Mouse (Mus musculus): ENCODE data around the gene Zbtb21.
"Not testable (repeated sequence)": the region's sequence is repeated elsewhere in the genome, so short reads cannot be mapped to it uniquely, and the experiment has no call there.

Zbtb21 gene

GRCm38 (mm10) chr16:97962151-97962948 lies at the start of gene Zbtb21, which contains the start of gene C2cd2:
Gene Zbtb21 (minus strand): TSS chr16:97962622.
Gene C2cd2 (minus strand): TSS chr16:97962598.
- CTCF ChIA-PET = interaction anchor here (0.6 kb wide), 1 partner anchor 112 kb away, joined by 3 read pairs; no protein-coding TSS in a partner anchor

- CTCF ChIA-PET = interaction anchor here (0.6 kb wide), 1 partner anchor 30 kb away, joined by 5 read pairs; no protein-coding TSS in a partner anchor
These were observed 34.9 kb upstream of the Zbtb21 start for GRCm38 (mm10) chr16:97997383-97997731.

GRCm38 (mm10) chr16:97996616-97997382 lies 34.4 kb upstream of the Zbtb21 start, which contains the start of gene B230307C23Rik:
Gene B230307C23Rik (plus strand): TSS chr16:97997315.
- CTCF ChIA-PET = interaction anchor here (0.6 kb wide), 1 partner anchor 30 kb away, joined by 5 read pairs; no protein-coding TSS in a partner anchor

GRCm38 (mm10) chr16:97995849-97996615 lies 33.6 kb upstream of the Zbtb21 start:
- CTCF ChIA-PET = no interaction called here

DNA sequence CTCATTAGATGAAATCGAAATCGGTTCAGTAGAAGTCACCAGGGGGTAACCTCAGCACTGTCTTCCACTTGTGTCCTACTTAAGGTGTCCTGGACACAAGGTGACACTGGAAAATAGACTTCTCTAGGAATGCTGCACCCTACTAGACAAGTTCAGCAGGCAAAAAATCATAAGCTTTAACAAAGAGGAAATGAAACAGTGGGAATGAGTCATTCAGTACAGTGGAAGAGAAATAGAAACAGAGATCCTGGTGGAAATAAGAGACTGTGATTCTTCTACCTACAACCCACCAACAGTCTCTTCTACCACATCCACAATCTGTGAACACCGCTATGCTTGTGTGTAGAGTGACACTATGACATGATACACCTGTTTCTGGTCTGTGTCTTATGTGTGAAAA lies 30.1 kb upstream of the Zbtb21 start:
- CTCF ChIA-PET = not testable (repeated sequence)

GRCm38 (mm10) chr16:97991517-97991916 lies 29.1 kb upstream of the Zbtb21 start:
- CTCF ChIA-PET = no interaction called here

DNA sequence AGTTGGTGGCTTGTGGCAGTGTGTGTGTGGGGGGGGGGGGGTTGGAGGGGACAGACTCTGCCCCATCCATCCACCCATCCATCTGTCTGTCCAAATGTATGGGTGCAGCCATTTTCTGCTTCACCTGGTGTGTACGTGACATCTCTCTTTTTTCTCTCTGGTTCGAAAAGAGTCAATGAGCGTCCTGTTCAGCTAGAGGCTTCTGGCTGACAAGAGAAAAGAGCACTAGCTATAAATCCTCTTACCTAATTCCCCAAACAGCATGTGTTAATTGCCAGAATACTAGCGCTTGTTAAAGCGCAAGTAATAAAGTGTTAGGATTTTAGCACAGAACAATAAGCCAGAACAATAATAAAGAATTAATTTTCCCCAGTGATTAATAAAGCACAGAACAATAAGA lies 22.2 kb upstream of the Zbtb21 start:
- CTCF ChIA-PET = no interaction called here

- CTCF ChIA-PET = no interaction called here
These were observed 18.9 kb upstream of the Zbtb21 start for GRCm38 (mm10) chr16:97981362-97981761.

DNA sequence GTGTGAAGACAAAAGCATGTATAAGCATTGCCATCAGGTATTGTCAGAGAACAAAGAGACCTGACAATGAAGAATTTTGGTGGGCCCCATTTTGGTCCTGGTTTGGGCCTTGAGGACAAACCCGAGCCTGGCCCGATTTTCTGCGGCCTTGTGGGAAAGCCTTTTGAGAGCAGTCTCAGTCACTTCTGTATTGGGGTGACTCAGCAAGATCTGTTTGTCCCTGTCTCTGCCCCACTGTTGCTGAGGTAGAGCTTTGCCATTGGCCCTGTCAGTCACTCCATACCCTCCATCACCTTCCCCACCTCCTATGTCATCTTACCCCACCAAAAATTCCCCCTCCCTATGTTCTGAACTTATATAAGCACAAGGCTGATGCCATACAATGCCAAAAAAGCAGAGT lies 15.3 kb upstream of the Zbtb21 start:
- CTCF ChIA-PET = no interaction called here

DNA sequence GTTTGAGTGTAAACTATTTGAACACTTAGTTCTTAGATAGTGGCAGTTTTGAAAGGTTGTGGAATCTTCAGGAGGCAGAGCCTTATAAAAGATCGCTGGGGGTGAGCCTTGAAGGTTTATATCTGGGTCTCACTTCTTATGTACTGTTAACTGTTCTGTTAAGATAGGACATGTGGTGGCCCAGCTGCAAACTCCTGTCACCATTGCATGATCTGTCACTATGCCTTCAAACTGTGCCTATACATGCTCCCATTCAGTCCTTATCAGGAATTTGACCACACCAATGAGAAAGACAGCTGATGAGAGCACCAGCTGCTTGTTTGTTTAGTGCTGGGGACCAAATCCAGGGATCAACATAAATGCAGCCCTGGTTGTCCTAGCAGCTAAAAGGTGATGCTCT lies 14.9 kb upstream of the Zbtb21 start:
- CTCF ChIA-PET = no interaction called here

DNA sequence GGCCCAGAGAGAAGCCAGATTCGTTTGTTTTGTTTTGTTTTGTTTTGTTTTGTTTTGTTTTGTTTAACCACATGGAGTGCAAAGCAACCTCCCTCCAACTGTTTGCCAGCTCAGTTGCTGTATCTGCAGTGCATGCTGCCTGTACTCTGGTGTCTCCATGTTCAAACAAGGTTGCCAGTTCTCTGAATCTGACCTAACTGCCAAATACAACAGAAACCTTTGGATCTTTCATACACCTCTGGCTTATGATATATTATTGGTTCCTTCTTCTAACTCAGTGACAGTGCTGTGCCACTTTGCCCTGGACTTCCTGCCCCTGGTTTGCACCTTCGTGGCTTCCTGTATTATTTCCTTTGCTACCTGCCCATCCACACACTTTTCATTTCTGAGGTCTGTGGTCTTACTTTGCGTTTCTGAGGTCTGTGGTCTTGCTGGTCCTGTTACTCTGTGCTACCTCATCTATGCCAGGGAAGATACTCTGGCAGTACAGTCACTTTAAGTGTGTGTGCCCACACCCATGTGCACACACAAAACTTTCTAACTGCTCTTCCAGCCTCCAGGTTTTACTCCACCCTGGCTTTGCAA lies 1.6 kb upstream of the Zbtb21 start:
- CTCF ChIA-PET = no interaction called here

- CTCF ChIA-PET = no interaction called here
These were observed 856 bp downstream of the Zbtb21 start for GRCm38 (mm10) chr16:97961381-97962150.

DNA sequence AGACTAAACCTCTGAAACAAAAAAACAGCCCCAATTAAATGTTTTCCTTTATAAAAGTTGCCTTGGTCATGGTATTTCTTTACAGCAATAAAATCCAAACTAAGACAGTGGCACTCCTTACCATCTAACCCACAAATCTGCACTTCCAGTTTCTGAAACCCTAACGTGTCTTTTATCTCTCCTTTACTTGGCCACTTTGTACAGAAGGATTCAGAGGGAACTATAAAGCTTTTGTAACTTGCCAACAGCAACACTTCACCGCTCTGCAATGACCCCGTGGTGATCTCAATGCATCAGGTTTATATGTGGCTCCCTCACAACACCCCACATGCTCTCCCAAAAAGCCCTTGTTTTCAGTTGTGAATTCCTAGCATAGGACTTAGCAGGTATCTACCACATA lies 2.1 kb downstream of the Zbtb21 start:
- CTCF ChIA-PET = no interaction called here

- CTCF ChIA-PET = no interaction called here
These were observed 3.9 kb downstream of the Zbtb21 start for GRCm38 (mm10) chr16:97958401-97958973.

DNA sequence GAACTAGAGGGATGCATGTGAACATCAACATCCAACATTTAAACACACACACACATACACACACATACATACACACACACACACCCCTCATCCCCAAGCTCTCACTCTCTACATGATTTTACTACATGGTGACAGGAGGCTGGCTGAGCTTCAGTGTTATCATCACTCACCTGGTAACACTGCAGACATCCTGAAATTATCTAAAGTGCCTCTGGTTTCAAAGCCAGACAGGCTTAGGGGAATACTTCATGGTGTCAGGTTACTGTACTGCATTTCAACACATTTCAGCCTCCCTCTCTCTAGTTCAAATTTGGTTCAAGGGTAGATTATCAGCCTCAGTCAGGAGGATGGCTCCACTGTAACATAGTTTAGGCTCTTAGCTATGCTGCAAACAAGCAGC lies 4.8 kb downstream of the Zbtb21 start:
- CTCF ChIA-PET = no interaction called here

- CTCF ChIA-PET = no interaction called here
These were observed 6.4 kb downstream of the Zbtb21 start for GRCm38 (mm10) chr16:97956011-97956410.

DNA sequence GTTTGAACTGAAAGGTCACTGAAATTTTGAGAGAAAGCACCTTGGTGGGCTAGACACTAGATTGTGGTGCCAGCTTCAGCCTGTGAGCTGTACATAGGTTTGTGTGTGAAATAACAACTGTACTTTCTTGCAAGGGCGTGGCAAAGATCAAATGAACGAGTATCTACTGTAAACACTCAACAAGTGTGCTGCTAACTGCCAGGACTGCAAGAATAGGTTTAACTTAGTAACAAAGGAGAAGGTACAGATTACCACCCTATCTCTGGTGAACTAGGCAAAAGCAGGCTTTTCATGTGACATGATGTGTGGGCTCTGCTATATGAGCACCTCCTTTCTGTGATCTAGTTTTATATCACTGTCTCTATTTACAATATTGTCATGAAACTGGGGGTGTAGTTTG lies 9.1 kb downstream of the Zbtb21 start:
- CTCF ChIA-PET = no interaction called here

GRCm38 (mm10) chr16:97952801-97953200 lies 9.6 kb downstream of the Zbtb21 start:
- CTCF ChIA-PET = no interaction called here

- CTCF ChIA-PET = interaction anchor here (0.5 kb wide), 1 partner anchor 53 kb away, joined by 9 read pairs; no protein-coding TSS in a partner anchor
These were observed 10.1 kb downstream of the Zbtb21 start for GRCm38 (mm10) chr16:97952371-97952770.

DNA sequence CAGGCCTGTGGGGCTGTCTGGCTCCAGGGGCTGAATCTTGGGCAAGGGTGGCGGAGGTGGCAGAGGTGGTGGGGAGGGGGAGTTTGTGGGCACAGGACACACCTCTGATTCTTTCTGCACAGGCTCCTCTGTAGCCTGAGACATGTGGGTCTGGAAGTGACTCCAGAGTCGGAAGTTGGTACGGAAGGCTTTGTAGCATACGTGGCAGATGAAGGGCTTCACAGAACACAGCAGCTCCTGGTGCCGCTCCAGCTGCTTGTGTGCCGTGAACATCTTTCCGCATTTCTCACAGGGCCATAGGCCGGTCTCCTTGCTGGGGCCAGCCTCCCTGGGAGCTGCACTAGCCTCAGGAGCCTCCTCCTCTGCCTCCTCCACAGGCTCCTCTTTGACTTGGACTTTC lies 12.4 kb downstream of the Zbtb21 start:
- CTCF ChIA-PET = no interaction called here

DNA sequence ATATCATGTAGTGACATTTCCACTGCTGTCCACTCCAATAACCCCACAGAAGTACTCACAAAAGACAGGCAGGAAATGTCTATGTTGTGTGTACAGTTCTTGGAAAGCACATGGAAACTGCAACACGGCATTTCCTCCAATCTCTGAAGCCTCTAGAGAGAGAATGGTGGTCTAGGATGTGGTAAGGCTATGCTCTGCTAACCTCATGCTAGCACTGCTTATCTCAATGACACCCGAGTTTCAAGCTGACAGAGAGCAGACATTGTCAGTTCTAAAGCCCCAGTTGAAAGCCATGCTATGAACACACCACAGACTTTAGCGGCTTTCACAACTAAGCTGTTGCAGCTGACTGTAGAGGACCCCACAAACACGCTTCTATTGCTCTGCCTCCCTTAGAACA lies 13.6 kb downstream of the Zbtb21 start:
- CTCF ChIA-PET = no interaction called here
